Mouse (Mus musculus): ENCODE measurements around the gene Pdlim7.

GRCm38 (mm10) chr13:55462965-55463364 is 50.5 kb downstream of the Pdlim7 start:
- TF ChIP-seq POLR2A (IDR thresholded peaks at IDR 0.05; ENCODE audit: low read depth, low read length) (no peak), CTCF (conservative IDR thresholded peaks at IDR 0.05; ENCODE audit: insufficient read depth, insufficient read length, low read depth, low read length) (no peak)
